Mouse (Mus musculus) embryonic fibroblast, embryonic 13.5 days (primary cell): Measurements from ENCODE around the gene Gm8871. TPM values are rescaled to one million over a fixed set of nuclear protein-coding genes. Genes with fewer than 3 reads are reported as not detected.
"Not testable (repeated sequence)": the region's sequence is repeated elsewhere in the genome, so short reads cannot be mapped to it uniquely, and the experiment has no call there.

Experiments used
- H3K27ac ChIP-seq: 2 replicates; pipeline ENCODE4 v1.5.1; 2012; ENCODE audit warnings: low read length, control low read depth, inconsistent platforms; ENCODE audit not compliant: insufficient read depth
- H3K4me1 ChIP-seq: 2 replicates; pipeline ENCODE4 v1.6.1; 2011; ENCODE audit warnings: low read length; ENCODE audit not compliant: control insufficient read depth, insufficient read depth
- H3K4me3 ChIP-seq: 2 replicates; pipeline ENCODE4 v1.5.1; 2011; ENCODE audit warnings: mild to moderate bottlenecking, control low read depth, low read length; ENCODE audit not compliant: insufficient read depth
- polyA plus RNA-seq: library from polyadenylated mRNA; stranded (reverse); fragments of >200 nt; gene quantifications from 2 replicates; pipeline ENCODE4 v1.2.4, GENCODE M21; 2011; ENCODE audit warnings: low read depth; ENCODE audit not compliant: missing spikeins, insufficient read length

The Gm8871 gene
- not detected in 2 replicates for polyA plus RNA-seq

DNA sequence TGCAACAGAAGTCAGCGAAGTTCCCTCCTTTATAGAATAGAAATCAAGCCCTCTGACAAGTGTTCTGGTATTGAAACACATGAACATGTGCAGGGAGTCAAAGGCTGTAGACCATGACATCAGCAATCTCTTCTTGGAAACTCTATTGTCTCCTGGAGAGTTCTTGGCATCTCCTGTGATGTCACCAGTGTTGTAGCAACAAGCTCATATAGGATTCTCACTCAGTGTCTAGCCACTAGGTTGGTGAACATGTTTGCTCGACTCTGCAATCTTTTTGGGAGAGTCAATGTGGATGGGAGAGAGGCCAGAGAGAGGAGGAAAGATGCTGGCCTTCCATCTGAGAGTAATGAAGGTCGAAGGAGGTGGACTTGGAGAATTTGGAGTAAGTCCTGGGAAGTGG lies at the start of gene Gm8871, which contains the start of gene Gm8857:
Gene Gm8871, plus strand, starts transcription at position 301 of the 400 bp plus-strand sequence.
Gene Gm8857, plus strand, starts transcription at position 303 of the 400 bp plus-strand sequence.
- H3K4me1 ChIP-seq, H3K4me3 ChIP-seq, H3K27ac ChIP-seq: not testable (repeated sequence)

DNA sequence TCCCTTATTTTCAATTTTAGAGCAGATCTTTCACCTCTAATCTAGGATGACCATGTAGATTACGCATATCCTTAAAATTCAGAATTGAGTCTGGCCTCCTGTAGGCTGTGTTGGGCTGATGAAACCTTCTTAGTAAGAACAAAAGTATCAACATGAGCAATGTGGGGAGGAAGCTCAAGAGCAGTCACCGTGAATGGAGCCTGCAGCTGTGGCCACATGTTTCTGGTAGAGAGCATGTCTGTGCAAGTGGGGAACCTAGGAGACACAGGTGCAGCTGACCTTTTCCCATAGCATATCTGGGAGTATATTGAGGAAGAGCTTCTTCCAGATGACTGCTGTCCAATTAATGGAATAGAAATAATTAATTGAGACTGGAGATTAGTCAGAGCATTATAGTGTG lies 5.9 kb downstream of the Gm8871 start:
- not testable (repeated sequence) for H3K4me1 ChIP-seq, H3K27ac ChIP-seq, H3K4me3 ChIP-seq

DNA sequence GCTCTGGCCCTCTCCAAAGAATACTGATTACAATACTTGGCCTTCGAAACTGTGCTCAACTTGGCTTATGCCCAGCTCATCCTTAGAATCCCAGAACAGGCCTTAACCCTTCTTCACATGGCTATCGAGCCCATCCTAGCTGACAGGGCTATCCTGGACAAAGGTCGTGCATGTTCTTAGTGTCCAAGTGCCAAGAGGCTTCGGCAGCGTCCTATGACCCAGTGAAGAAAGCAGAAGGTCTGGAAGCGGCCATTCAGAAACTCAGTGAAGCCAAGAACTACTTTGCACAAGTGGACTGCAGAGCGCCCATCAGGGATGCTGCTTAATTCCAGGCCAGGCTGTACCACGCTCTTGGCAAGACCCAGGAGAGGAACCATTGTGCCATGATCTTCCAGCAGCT lies 10.5 kb downstream of the Gm8871 start:
- not testable (repeated sequence) for H3K27ac ChIP-seq, H3K4me1 ChIP-seq, H3K4me3 ChIP-seq

Other genes starting within 250 kb of the Gm8871 start
- gene Gm8857, start within 50 bp of the Gm8871 start, polyA plus RNA-seq, result not detected in 2 replicates
- not detected in 2 replicates for gene Gm8879, start 179.8 kb downstream of the Gm8871 start, polyA plus RNA-seq
- not detected in 2 replicates for gene Gm5861, start 235.3 kb downstream of the Gm8871 start, polyA plus RNA-seq